Mouse (Mus musculus) layer of hippocampus, postnatal 25 days (tissue): Measurements from ENCODE around the gene Pole4. TPM values are rescaled to one million over a fixed set of nuclear protein-coding genes. Genes with fewer than 3 reads are reported as not detected.
"Not testable (repeated sequence)": the region's sequence is repeated elsewhere in the genome, so short reads cannot be mapped to it uniquely, and the experiment has no call there.

Source experiments
- DNase-seq, 2 experiments: peaks; one replicate each; pipeline ENCODE4 v3.0.0; 2022; ENCODE audit warnings: mixed read lengths in 2 of 2, low spot score in 1 of 2; ENCODE audit errors: extremely low spot score in 1 of 2
- total RNA-seq, 2 experiments: library from RNA; stranded (reverse); gene quantifications; 2 replicates each; pipeline ENCODE4 v1.2.3; 2021

The Pole4 gene
- total RNA-seq, 2 experiments from 2014 or later: 40.2 to 40.3 TPM

DNA sequence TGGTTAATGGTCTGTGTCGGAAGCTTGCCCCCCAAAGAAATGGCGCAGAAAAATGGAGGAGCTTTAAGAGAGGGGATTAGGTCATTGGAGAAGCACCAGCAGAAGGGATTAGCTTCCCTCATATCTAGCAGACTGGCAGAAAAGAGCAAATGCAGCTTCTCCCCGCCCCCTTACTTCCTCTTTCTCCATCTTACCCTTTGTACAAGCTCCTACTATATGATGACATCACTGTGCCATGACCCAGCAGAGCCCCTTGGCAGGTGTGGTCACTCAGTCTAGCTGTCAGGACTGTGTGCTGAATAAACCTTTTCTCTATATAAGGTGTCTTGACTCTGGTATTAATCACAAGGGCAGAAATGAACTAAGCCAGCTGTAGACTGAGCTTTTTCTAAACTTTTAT is 10.5 kb upstream of the Pole4 start:
- no peak for DNase-seq

DNA sequence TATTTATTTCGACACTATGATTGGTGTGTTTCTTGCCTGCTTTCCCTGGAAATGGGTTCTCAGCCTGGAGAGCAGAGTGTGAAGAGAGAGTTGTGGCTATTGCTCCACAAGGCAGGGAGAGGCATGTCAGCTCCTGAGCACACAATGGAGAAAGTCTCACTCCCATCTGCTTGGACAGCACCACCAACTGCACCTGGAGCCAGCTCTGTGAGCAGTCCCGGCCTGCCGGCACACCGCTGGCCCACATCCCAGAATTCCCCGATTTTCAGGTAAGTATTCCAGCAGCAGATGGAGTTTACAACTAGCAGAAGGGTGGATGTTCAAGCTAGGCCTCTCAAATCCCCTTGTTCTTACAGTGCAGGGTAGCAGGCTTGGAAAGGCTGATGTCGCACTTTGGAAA is 10.1 kb upstream of the Pole4 start:
- no peak for DNase-seq

DNA sequence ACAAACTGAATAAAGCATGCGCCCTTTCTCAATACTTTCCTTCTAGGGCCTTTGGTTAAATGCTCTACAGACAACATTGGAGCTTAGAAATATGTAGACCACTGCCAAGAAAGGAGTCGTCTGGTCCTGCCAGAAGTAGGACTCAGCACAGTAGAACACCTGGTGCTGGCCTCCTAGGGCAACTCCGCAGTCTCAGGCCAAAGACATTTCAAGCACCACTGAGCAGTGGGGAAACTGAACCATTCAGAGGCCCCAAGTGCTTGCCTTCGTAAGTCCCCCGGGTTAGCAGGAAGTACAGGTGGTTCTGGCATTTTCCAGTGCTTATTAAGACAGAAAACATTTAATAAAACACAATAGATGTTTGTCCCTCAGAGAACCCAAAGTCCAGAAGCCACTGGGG is 9.7 kb upstream of the Pole4 start:
- DNase-seq: no peak

DNA sequence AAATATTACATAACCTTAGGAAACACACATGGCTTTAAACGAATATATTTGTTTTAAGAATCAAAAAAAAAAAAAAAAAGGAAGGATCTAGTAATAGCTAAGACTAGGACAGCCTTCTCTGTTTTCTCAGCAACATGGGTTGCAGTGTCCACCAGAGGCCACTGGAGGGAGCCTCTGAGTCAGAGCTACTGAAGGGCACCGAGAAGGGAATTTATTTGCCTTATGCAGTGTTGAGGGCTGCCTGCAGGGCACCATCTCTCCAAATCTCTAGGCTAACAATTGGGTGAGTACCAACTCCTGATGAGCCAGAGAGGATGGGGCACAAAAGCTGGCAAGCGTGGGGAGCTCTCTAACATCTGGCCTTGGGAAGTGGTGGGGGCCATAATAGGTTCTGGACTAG is 9.1 kb upstream of the Pole4 start:
- DNase-seq: peak; percentile 68 to 84

DNA sequence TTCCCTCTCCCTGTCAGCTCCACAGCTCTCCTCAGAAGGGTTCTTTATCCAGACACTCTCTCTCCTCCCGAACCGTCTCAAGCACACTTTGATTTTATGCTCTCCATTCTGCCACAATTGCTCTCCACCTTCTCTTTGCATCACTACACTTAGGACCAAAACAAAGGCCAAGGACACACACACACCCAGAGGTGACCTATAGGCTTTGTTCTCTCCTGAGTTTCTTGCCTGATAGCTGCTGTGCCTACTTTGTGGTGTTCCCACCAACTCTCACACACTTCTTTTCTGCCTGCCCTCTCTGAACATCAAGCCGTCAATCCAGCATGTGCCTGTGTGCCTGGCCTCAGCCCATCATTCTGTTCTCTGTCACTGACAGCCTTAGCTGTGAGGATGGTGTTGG is 2.6 kb upstream of the Pole4 start:
- no peak for DNase-seq

DNA sequence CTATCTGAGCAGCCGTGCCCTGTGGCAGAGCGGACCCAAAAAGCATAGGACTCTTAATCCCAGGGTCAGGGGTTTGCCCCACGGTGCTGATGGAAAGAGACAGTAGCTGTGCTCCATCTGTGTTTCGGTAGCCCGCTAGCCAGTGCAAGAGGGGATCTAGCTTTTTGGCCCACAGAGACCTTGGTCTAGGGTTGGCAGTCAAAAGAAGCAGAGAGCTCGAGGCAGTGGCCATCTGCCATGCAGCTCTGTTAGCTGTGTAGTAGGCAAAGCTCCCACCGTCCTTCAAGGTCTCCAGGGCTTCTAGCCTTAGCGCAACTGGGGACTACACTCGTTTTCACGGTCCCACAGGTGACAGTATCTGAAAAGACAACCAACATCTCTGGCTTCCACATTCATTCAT is 2.1 kb upstream of the Pole4 start:
- DNase-seq: no peak

DNA sequence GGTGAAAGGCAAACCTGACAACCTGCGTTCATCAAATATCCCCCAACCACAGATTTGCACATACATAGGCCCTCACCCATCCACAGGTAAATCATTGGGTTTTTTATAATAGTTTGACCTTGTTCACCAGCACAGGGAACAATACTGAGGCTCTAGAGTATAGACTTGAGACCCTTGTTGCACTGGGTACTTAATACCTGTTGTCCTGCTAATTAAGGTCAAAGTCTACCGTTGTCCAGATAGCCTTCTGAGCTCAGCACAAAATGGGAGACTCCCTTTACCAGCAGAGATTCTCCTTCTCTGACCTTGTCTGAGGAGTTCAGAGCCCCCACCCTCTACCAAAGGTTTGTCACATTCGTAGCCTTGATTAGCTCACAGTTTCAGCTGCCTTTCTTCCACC is 1.5 kb downstream of the Pole4 start:
- no peak for DNase-seq

DNA sequence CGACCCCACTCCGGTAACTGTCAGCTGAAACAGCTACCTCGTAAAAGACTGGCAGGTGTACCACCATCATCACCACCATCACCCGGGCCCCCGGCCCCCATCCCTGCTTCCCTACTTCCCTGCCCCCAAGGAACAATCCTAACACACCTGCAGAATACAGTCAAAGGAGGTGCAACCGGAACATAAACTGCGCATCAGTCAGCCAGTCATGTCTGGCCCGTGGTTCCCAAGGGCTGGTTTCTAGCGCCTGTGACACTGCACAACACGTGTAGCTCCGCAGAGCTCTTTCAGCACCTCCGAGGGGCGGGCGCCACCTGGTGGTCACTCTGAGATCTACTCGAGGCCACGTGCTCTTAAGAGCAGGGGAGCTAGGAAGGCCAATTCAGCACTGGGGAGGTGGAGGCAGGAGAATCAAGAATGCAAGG is 2.6 kb downstream of the Pole4 start:
- DNase-seq: peak; percentile 91 to 98

DNA sequence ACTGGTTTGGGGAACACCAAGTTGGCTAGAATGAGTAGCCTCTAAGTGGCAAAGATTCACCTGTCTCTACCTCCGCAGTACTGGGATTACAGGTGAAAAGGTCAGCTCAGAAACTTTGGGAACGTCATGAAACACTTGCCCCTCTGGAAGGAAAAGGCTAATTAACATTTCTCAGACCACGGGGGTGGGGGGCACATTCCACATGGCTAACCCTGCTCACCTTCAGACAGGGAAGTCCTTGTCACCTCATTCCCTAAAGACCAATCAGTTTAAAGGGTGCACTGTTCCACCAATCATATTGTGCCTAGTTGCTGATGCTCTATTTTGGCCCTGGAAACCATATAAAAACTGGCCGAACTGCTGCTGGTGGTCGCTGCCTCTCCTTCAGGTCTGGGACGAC is 3.9 kb downstream of the Pole4 start:
- DNase-seq: no peak

DNA sequence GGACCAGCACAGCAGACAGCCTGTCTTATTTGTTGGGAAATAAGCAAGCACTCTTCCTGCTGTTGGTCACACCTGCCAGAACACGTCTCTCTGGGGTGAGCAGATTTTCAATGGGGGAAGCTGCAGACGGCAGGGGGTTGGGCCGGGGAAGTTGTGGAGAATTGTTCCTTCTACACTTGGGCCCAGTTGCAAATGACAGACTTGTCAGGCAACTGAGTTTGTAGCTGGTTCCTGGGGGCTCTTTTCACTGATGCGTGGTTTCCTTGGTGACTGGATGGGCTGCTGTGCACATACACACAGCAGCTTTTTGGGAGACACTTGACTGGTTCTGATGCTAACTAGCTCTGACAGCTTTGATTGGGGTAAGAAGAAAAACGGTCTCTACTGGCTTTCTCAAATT is 5.3 kb downstream of the Pole4 start:
- no peak for DNase-seq

DNA sequence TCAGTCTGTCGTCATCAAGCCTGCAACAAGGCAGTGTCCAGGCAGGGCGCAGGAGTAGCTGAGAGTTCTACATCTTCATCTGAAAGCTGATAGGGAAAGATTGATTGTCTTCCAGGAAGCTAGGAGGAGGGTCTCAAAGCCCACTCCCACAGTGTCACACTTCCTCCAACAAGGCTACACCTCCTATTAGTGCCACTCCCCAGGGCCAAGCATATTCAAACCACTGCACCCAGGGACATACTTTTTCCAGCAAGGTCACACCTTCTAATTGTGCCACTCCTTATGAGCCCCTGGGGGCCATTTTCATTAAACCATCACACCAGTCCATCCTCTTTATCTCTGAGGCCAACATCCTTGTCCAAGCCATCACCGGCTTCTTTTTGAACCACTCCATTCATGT is 8.4 kb downstream of the Pole4 start:
- DNase-seq: no peak

DNA sequence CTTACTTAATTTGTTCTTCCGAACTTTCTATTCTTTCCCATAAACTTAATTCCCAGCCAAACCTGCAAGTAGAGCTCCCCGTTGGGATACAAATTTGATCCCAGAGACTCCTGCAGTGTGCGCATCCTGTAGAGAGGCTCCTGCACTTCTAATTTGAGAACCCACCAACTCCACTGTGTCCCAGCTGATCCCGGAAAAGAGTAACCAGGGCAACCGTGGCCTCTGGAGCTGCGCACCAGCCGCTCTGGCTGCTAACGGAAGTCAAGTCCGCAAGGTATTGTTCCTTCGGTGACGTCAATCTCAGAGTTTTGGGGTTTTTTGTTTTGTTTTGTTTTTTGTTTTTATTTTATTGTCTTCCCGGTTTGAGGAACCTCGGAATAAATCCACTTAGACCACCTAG is 10.5 kb downstream of the Pole4 start:
- no peak for DNase-seq

DNA sequence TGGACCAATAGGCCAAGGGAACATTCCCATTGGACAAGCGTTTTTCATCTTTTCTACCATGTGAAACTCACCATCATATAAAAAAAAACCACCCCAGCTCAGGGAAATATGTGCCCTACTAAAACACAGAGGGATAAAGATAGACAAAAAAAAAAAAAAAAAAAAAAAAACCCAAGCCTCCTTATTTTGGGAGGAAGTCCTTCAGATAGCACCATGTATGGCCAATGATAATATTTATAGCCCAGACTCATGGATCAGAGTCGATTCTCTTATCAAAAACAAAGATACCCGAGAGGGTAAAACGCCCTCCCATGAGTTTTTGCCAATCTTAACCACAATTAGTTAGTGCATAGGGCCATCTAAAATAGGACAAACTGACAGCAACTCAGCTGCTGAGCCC is 15.7 kb downstream of the Pole4 start:
- DNase-seq: no peak

DNA sequence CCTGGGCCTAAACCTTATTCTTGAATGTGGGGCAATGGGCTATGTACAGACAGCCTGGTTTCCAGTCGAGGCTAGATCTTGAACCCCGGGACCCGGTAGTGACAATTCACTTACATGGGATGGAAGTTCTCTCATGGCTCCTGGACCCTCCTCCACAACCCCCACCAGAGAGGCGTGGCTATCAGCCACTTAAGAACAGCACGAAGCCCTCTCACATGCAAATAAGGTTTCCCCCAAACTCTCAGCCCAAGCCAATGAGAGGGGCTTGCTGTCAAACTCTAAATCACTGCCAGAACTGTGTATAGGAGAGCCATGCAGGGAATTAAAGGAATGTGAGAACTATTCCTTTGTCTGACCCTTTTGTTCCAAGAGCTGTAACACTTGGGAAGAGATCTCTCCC is 16.6 kb downstream of the Pole4 start:
- not testable (repeated sequence) for DNase-seq

DNA sequence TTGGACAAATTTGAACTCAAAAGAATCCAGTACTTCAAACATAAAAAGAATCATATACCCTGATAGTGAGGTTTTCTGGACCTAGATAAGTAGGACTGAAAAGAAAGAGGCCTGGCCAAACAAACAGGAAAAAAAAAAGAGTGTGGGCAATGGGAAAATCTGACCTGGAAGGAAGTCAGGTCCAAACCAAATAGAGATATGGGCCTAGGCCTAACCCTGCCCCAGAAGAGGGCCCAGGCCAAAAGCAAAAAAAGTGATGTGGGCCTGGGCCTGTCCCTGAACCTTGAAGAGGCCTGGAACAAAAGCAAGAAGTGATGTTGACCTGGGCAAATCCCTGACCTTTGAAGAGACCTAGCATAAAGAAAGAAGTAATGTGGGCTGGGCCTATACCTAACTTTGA is 21.0 kb downstream of the Pole4 start:
- no peak for DNase-seq

DNA sequence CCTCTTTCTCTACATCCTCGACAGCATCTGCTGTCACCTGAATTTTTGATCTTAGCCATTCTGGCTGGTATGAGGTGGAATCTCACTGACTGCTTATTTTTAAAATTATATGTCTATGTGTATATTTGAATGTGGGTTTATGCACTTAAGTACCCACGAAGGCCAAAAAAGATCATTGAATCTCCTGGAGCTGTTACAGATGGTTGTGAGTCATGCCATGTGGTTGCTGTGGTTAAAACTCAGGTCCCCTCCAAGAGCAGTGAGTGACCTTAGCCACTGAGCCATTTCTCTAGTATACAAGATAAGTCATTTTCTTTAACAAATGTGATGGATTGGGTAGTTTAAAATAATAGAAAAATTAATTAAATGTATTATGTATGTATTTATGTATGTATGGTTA is 25.9 kb downstream of the Pole4 start:
- DNase-seq: not testable (repeated sequence)

DNA sequence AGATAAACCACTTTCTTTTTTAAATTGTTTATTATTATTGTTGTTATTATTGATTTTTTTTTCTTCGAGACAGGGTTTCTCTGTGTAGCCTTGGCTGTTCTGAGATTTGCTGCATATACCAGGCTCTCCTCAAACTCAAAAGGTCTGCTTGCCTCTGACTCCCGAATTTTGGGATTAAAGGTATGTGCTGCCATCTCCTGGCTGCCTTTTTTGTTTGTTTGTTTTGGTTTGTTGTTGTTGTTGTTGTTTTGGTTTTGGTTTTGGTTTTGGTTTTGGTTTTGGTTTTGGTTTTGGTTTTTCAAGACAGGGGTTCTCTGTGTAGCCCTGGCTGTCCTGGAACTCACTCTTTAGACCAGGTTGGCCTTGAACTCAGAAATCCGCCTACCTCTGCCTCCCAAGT is 27.5 kb downstream of the Pole4 start:
- DNase-seq: not testable (repeated sequence)

DNA sequence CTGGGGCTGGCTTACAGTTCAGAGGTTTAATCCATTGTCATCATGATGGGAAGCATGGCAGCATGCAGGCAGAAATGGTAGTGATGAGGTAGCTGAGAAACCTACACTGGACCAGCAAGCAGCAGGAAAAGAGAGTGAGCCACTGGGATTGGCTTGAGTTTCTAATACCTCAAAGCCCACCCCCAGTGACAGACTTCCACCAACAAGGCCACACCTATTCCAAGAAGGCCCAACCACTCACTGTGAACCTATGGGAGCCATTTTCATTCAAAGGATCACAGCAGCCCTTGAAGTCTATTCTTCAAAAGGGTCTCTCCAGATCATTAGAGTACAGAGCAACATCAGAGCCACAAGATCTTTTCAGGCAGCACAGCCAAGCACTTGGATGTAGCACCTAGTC is 38.7 kb downstream of the Pole4 start:
- no peak for DNase-seq

DNA sequence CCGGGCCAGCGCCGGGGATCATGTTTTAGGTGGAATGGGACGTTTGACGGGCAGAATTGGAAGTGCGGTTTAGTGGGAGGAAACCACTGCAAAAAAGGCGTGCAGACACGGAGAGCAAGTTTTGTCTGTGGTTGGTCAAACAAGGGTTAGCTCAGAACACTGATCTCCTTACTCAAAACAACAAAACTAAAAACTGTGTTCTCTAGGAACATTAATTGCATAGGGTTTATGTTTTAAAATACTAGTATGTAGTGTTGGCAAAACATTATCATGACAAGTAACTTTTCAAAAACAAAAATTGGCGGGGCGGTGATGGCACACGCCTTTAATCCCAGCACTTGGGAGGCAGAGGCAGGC is 52.0 kb downstream of the Pole4 start:
- DNase-seq: no peak

DNA sequence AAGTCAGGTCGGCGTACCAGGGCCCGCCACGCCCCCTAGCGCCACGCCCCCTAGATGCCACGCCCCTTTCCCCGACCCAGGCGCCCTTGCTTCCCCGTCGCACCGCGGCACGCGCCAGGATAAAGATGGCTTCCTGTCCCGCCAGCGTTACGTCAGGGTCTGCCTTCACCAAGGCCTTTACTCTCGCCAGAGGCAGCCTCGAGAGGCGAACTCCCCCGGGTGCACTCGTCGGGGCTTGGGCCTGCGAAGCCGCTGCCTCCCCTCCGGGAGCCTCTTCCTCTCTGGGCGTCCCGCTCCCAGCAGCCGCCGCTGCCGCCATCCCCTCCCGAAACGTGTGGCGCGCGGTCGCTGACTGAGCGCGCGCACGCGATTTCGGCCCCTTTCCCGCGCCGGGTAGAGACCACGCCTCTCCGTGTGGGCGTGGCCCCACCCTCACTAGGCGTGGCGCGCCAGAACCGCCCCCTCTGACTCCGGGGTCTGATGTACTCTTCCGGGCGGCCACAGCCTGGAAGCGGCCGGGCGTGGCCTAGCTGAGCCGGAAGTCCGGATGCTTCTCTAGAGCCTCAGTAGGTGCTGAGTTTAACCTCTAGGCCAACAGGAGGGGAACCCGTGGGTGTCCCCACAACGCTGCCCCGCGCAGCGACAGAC is 52.5 kb downstream of the Pole4 start:
- peak; percentile 81 to 83 for DNase-seq

DNA sequence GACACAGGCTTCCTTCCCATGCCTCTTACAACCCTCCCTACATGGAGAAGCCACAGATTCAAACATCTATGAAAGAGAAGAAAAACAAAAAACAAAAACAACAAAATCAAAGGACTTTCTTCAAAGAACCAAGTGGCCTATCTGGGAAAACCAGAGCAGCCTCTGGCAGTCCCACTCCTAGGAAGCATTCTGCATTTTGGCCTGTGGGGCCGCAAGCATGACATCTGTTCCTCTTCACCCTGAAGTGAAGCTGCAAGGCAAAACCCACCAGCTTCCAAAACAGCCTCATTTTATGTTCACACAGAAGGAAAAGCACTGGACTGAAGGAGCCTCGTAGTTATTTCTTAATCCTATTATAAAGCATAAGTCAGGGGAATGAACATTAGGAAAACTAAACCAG is 56.1 kb downstream of the Pole4 start:
- no peak for DNase-seq

DNA sequence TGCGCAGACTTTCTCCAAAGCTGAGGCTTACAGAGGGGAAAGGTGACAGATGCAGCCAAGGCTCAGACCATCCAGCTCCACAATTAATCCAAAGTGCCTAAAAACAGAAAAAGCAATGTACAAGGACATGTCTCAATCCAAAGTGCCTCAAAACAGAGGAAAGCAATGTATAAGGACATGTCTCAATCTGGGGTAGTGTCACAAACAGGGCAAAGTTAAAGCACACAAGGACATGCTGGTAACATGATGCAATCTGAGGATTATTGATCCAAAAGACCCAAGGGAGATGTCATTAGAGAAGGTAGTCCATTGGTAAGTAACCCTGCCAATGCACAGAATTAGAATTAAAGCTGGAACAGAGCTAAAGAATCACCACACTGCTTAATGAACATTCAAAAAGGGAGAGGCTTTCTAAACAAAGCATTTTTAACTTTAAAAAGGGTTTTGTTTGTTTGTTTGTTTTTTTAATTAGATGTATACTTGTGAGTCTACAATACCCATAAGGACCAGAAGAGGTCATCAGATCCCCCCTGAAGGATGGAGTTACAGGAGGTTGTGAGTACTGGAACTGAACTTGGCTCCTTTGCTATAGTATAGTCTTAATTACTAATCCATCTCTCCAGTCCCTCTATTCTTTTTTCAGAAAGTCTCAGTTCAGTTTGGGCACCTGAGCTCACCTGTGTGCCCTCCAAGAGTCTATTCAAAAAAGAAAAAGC is 57.1 kb downstream of the Pole4 start:
- DNase-seq: no peak

DNA sequence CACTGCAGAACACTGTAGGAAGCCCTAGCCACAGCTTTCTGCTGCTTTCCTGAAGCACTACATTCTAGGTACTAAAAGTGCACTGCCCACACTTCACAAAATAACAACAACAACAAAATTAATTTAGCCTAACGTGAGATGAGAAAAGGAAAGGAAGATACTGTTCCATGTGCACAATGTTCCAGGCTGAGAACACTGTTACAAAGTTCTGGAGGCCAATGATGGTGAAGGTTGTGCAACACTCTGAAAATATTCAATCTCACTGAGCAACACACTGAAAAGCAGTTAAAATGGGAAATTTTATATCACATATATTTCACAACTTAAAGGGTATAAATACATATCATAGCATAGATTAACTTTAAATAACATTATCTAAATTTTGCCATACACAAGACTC is 58.2 kb downstream of the Pole4 start:
- DNase-seq: no peak
